In genomic region chr2:153297771-153298170, GRCm38 (mm10) we compare ENCODE assay signal across 21 mouse cellular contexts. TPM values are rescaled to one million over a fixed set of nuclear protein-coding genes. Genes with fewer than 3 reads are reported as not detected.
DNase-seq lines count a peak whose midpoint lies in the region; ATAC-seq and TF ChIP-seq lines count a peak whose summit lies in the region.
"Had no signal": no experiment of that assay in that cellular context is flagged by ENCODE, and none has a peak within 500 bp of the region (broad histone marks: within the 10 kb centered on the region; RNA-seq: fewer than 3 reads in every experiment).

No protein-coding gene starts in this region.

- H3K9me3 ChIP-seq in hindbrain, embryonic 16.5 days (ENCODE audit: control insufficient read depth, low read length), result no peaks in the 10 kb centered on the region
- no peaks in the 10 kb centered on the region for H3K9me3 ChIP-seq in hindbrain, embryonic 11.5 days (ENCODE audit: control insufficient read depth, low read length)
- H3K9me3 ChIP-seq in MEL (replicated peaks; ENCODE audit: insufficient read depth, low read length), result no peaks in the 10 kb centered on the region
- H3K9me3 ChIP-seq in liver, postnatal 0 days (ENCODE audit: low read length), result no peaks in the 10 kb centered on the region
- H3K9me3 ChIP-seq: G1E; hindbrain, embryonic 12.5 days; liver, embryonic 12.5 days; lung, embryonic 15.5 days; neural tube, embryonic 12.5 days had no signal

- no peak overlapping the region for H3K9ac ChIP-seq in hindbrain, embryonic 16.5 days (ENCODE audit: low read depth, low read length)
- no peak overlapping the region for H3K9ac ChIP-seq in hindbrain, embryonic 11.5 days (ENCODE audit: low read depth, low read length)
- peak overlapping the region; percentile 3 for H3K9ac ChIP-seq in MEL (ENCODE audit: control insufficient read depth, low read depth, low read length, poor library complexity, severe bottlenecking)
- H3K9ac ChIP-seq in liver, postnatal 0 days (replicated peaks), result no peak overlapping the region; the same call in 1 of the 2 replicates
- H3K9ac ChIP-seq: hindbrain, embryonic 12.5 days; liver, embryonic 12.5 days; lung, embryonic 15.5 days; neural tube, embryonic 12.5 days had no signal

- no peak overlapping the region for H3K4me2 ChIP-seq in hindbrain, embryonic 16.5 days (ENCODE audit: low read length)
- no peak overlapping the region for H3K4me2 ChIP-seq in hindbrain, embryonic 11.5 days (replicated peaks; ENCODE audit: low read depth, low read length)
- H3K4me2 ChIP-seq in liver, postnatal 0 days (ENCODE audit: low read depth, low read length), result no peak overlapping the region
- H3K4me2 ChIP-seq: hindbrain, embryonic 12.5 days; liver, embryonic 12.5 days; lung, embryonic 15.5 days; neural tube, embryonic 12.5 days had no signal

- H3K36me3 ChIP-seq in hindbrain, embryonic 16.5 days (ENCODE audit: control insufficient read depth, insufficient read depth, low read length), result no peaks in the 10 kb centered on the region
- H3K36me3 ChIP-seq in hindbrain, embryonic 11.5 days (ENCODE audit: control insufficient read depth, insufficient read depth, low read length), result no peaks in the 10 kb centered on the region; the same call in 1 of the 2 replicates
- H3K36me3 ChIP-seq in MEL (ENCODE audit: control insufficient read depth in 1 of 2, insufficient read depth in 2 of 2, low read length in 2 of 2), result peaks cover 0 to 22% of the 10 kb centered on the region in 2 experiments; a peak in 2 of 4 replicates
- H3K36me3 ChIP-seq in liver, postnatal 0 days (replicated peaks; ENCODE audit: insufficient read depth, low read length), result no peaks in the 10 kb centered on the region; the same call in 1 of the 2 replicates
- H3K36me3 ChIP-seq: hindbrain, embryonic 12.5 days; lung, embryonic 15.5 days; neural tube, embryonic 12.5 days had no signal

- WGBS in hindbrain, embryonic 16.5 days, result 79% methylated on average over 4 of the region's 4 CpGs
- 93% methylated on average over 4 of the region's 4 CpGs for WGBS in hindbrain, embryonic 11.5 days
- WGBS in liver, postnatal 0 days (ENCODE audit: insufficient replicate concordance), result 82% methylated on average over 4 of the region's 4 CpGs

- TF ChIP-seq EP300 in MEL (IDR thresholded peaks at IDR 0.05; ENCODE audit: low read depth in 1 of 2, low read length in 2 of 2), result no peak
- TF ChIP-seq EP300 in liver, postnatal 0 days (IDR thresholded peaks at IDR 0.05; ENCODE audit: low read depth), result no peak

- no peak overlapping the region for H3K4me3 ChIP-seq in hindbrain, embryonic 16.5 days (ENCODE audit: low read length)
- no peak overlapping the region for H3K4me3 ChIP-seq in hindbrain, embryonic 11.5 days (ENCODE audit: low read depth, low read length)
- no peak overlapping the region for H3K4me3 ChIP-seq in MEL (ENCODE audit: control insufficient read depth in 1 of 2, insufficient read depth in 1 of 2, low read depth in 2 of 2, low read length in 2 of 2)
- no peak overlapping the region for H3K4me3 ChIP-seq in bone marrow macrophage, adult 2 months (ENCODE audit: insufficient read depth, low read length)
- H3K4me3 ChIP-seq in liver, postnatal 0 days (ENCODE audit: low read depth, low read length), result no peak overlapping the region
- H3K4me3 ChIP-seq: hindbrain, embryonic 12.5 days; liver, embryonic 12.5 days; lung, embryonic 15.5 days; neural tube, embryonic 12.5 days had no signal

- TF ChIP-seq POLR2A in MEL (IDR thresholded peaks at IDR 0.05; ENCODE audit: control insufficient read depth in 1 of 2, insufficient read depth in 1 of 2, low read depth in 1 of 2, low read length in 2 of 2, poor library complexity in 1 of 2), result no peak
- no peak for TF ChIP-seq POLR2A in bone marrow macrophage, adult 2 months (IDR thresholded peaks at IDR 0.05; ENCODE audit: borderline replicate concordance, low read depth, low read length)

- no peak for DNase-seq in hindbrain, embryonic 11.5 days (ENCODE audit: low spot score)
- no peak for DNase-seq in MEL (ENCODE audit: low read depth, low spot score)
- peak; percentile 69 to 80 for DNase-seq in cerebellum, postnatal 10 days
- no peak for DNase-seq in liver, postnatal 0 days
- DNase-seq in right cerebral cortex, postnatal 25 days, result no peak
- DNase-seq: adrenal gland, adult 2 months; gastrocnemius, postnatal 10 days; kidney, postnatal 36 days; layer of hippocampus, adult 9-11 months; right cerebral cortex, postnatal 14 days; thymus, postnatal 25 days had no signal

- no peak overlapping the region for H3K27ac ChIP-seq in hindbrain, embryonic 16.5 days (ENCODE audit: low read depth, low read length)
- no peak overlapping the region for H3K27ac ChIP-seq in hindbrain, embryonic 11.5 days (ENCODE audit: low read depth, low read length)
- H3K27ac ChIP-seq in MEL (ENCODE audit: control insufficient read depth, low read depth, low read length), result peak overlapping the region; percentile 97
- peak overlapping the region; percentile 91 for H3K27ac ChIP-seq in bone marrow macrophage, adult 2 months (ENCODE audit: insufficient read depth, low read depth, low read length)
- no peak overlapping the region for H3K27ac ChIP-seq in liver, postnatal 0 days (ENCODE audit: low read depth)
- H3K27ac ChIP-seq: hindbrain, embryonic 12.5 days; liver, embryonic 12.5 days; lung, embryonic 15.5 days; neural tube, embryonic 12.5 days; stomach, postnatal 0 days had no signal

- no peaks in the 10 kb centered on the region for H3K27me3 ChIP-seq in hindbrain, embryonic 16.5 days (replicated peaks; ENCODE audit: control insufficient read depth, insufficient read depth, low read length)
- no peaks in the 10 kb centered on the region for H3K27me3 ChIP-seq in hindbrain, embryonic 11.5 days (ENCODE audit: control insufficient read depth, insufficient read depth, low read length)
- no peaks in the 10 kb centered on the region for H3K27me3 ChIP-seq in MEL (ENCODE audit: control insufficient read depth in 1 of 2, insufficient read depth in 2 of 2, low read length in 2 of 2)
- no peaks in the 10 kb centered on the region for H3K27me3 ChIP-seq in liver, postnatal 0 days (ENCODE audit: insufficient read depth, low read length)
- H3K27me3 ChIP-seq: hindbrain, embryonic 12.5 days; liver, embryonic 12.5 days; lung, embryonic 15.5 days; neural tube, embryonic 12.5 days had no signal

- H3K4me1 ChIP-seq in hindbrain, embryonic 16.5 days (ENCODE audit: control insufficient read depth, insufficient read depth, low read depth, low read length), result peaks cover 2% of the 10 kb centered on the region
- no peaks in the 10 kb centered on the region for H3K4me1 ChIP-seq in hindbrain, embryonic 11.5 days (replicated peaks; ENCODE audit: control insufficient read depth, insufficient read depth, low read length)
- H3K4me1 ChIP-seq in MEL (ENCODE audit: control insufficient read depth in 1 of 2, insufficient read depth in 2 of 2, low read length in 2 of 2), result peaks cover 0 to 33% of the 10 kb centered on the region in 2 experiments; a peak in 3 of 4 replicates
- peaks cover 29% of the 10 kb centered on the region for H3K4me1 ChIP-seq in bone marrow macrophage, adult 2 months (ENCODE audit: control insufficient read depth, insufficient read depth, low read length)
- H3K4me1 ChIP-seq in liver, postnatal 0 days (ENCODE audit: insufficient read depth), result no peaks in the 10 kb centered on the region; the same call in 1 of the 2 replicates
- H3K4me1 ChIP-seq: lung, embryonic 15.5 days; neural tube, embryonic 12.5 days had no signal

- TF ChIP-seq RAD21 in MEL (IDR thresholded peaks at IDR 0.05; ENCODE audit: low read depth, low read length), result no peak

- peaks cover 30% of the 10 kb centered on the region for H3K79me2 ChIP-seq in MEL (ENCODE audit: control insufficient read depth, insufficient read depth, low read length, poor library complexity)

- no peak for TF ChIP-seq CTCF in MEL (IDR thresholded peaks at IDR 0.05 in 2 of 3, conservative IDR thresholded peaks at IDR 0.05 in 1 of 3; ENCODE audit: control insufficient read depth in 1 of 3, insufficient read depth in 1 of 3, low read depth in 2 of 3, low read length in 3 of 3, poor library complexity in 1 of 3, severe bottlenecking in 1 of 3)
- no peak for TF ChIP-seq CTCF in bone marrow macrophage, adult 2 months (IDR thresholded peaks at IDR 0.05; ENCODE audit: low read depth, low read length)
- TF ChIP-seq CTCF in liver, postnatal 0 days (IDR thresholded peaks at IDR 0.05; ENCODE audit: low read depth), result no peak

- peak; percentile 62; the same call in 1 of the 2 replicates for ATAC-seq in hindbrain, embryonic 16.5 days
- ATAC-seq in hindbrain, embryonic 11.5 days (ENCODE audit: low FRiP score), result no peak
- ATAC-seq in liver, postnatal 0 days, result no peak
- ATAC-seq: intestine, embryonic 16.5 days; liver, embryonic 12.5 days; midbrain, embryonic 16.5 days had no signal

RNA-seq across cellular contexts. Expression of gene Kif3b, which starts 6.6 kb away (rescaled TPM):
- 23.9 and 25.5 TPM in 2 replicates for polyA plus RNA-seq in hindbrain, embryonic 16.5 days (2015; fragmentation: Nextera tagmentation; extraction: Ambion mirVana)
- 8.2 and 9.4 TPM in 2 replicates for polyA plus RNA-seq in hindbrain, embryonic 11.5 days (2014; fragmentation: Nextera tagmentation; extraction: Ambion mirVana)
- 10.0 and 11.0 TPM in 2 replicates for total RNA-seq in MEL (2012; rRNA removed)
- polyA plus RNA-seq in MEL (2012; ENCODE audit: insufficient read depth in 1 of 2, insufficient read length in 2 of 2, low read depth in 1 of 2, low replicate concordance in 2 of 2, missing spikeins in 1 of 2), result 10 to 100 TPM; 17.9 to 34.2 TPM
- polyA plus RNA-seq in bone marrow macrophage, adult 2 months (2012; ENCODE audit: insufficient read depth, insufficient read length, missing spikeins), result 33.0 and 38.6 TPM in 2 replicates
- polyA plus RNA-seq in liver, postnatal 0 days (2015; fragmentation: Nextera tagmentation; extraction: Ambion mirVana), result 1.3 and 1.7 TPM in 2 replicates

RNA-seq across cellular contexts. Expression of gene Asxl1, which starts 47.9 kb away (rescaled TPM):
- polyA plus RNA-seq in hindbrain, embryonic 16.5 days (2015; fragmentation: Nextera tagmentation; extraction: Ambion mirVana), result 7.8 and 9.0 TPM in 2 replicates
- polyA plus RNA-seq in hindbrain, embryonic 11.5 days (2014; fragmentation: Nextera tagmentation; extraction: Ambion mirVana), result 19.0 and 21.0 TPM in 2 replicates
- 15.2 and 20.6 TPM in 2 replicates for total RNA-seq in MEL (2012; rRNA removed)
- 10 to 100 TPM in 1 of 2 experiments, not detected in 1; 35.5 TPM for polyA plus RNA-seq in MEL (2012; ENCODE audit: insufficient read depth in 1 of 2, insufficient read length in 2 of 2, low read depth in 1 of 2, low replicate concordance in 2 of 2, missing spikeins in 1 of 2)
- 31.7 and 36.3 TPM in 2 replicates for polyA plus RNA-seq in bone marrow macrophage, adult 2 months (2012; ENCODE audit: insufficient read depth, insufficient read length, missing spikeins)
- 5.1 and 5.7 TPM in 2 replicates for polyA plus RNA-seq in liver, postnatal 0 days (2015; fragmentation: Nextera tagmentation; extraction: Ambion mirVana)

RNA-seq across cellular contexts. Expression of gene Pofut1, which starts 56.4 kb away (rescaled TPM):
- 4.4 and 4.7 TPM in 2 replicates for polyA plus RNA-seq in hindbrain, embryonic 16.5 days (2015; fragmentation: Nextera tagmentation; extraction: Ambion mirVana)
- polyA plus RNA-seq in hindbrain, embryonic 11.5 days (2014; fragmentation: Nextera tagmentation; extraction: Ambion mirVana), result 6.0 and 8.4 TPM in 2 replicates
- total RNA-seq in MEL (2012; rRNA removed), result 20.2 and 20.5 TPM in 2 replicates
- 10 to 100 TPM in 1 of 2 experiments, not detected in 1; 28.7 TPM for polyA plus RNA-seq in MEL (2012; ENCODE audit: insufficient read depth in 1 of 2, insufficient read length in 2 of 2, low read depth in 1 of 2, low replicate concordance in 2 of 2, missing spikeins in 1 of 2)
- polyA plus RNA-seq in bone marrow macrophage, adult 2 months (2012; ENCODE audit: insufficient read depth, insufficient read length, missing spikeins), result 27.5 and 28.0 TPM in 2 replicates
- 1.4 and 1.7 TPM in 2 replicates for polyA plus RNA-seq in liver, postnatal 0 days (2015; fragmentation: Nextera tagmentation; extraction: Ambion mirVana)

RNA-seq across cellular contexts. Expression of gene Plagl2, which starts 56.5 kb away (rescaled TPM):
- polyA plus RNA-seq in hindbrain, embryonic 16.5 days (2015; fragmentation: Nextera tagmentation; extraction: Ambion mirVana), result 4.2 and 5.9 TPM in 2 replicates
- 26.9 and 27.1 TPM in 2 replicates for polyA plus RNA-seq in hindbrain, embryonic 11.5 days (2014; fragmentation: Nextera tagmentation; extraction: Ambion mirVana)
- 5.9 and 6.0 TPM in 2 replicates for total RNA-seq in MEL (2012; rRNA removed)
- polyA plus RNA-seq in MEL (2012; ENCODE audit: insufficient read depth in 1 of 2, insufficient read length in 2 of 2, low read depth in 1 of 2, low replicate concordance in 2 of 2, missing spikeins in 1 of 2), result 10 to 100 TPM in 1 of 2 experiments, not detected in 1; 34.4 TPM
- polyA plus RNA-seq in bone marrow macrophage, adult 2 months (2012; ENCODE audit: insufficient read depth, insufficient read length, missing spikeins), result 45.0 and 48.5 TPM in 2 replicates
- 4.3 and 4.4 TPM in 2 replicates for polyA plus RNA-seq in liver, postnatal 0 days (2015; fragmentation: Nextera tagmentation; extraction: Ambion mirVana)

Comparison
In these comparisons a context has a peak if more than half of its experiments do, and no peak if none do; other contexts are left out.
1. H3K27ac ChIP-seq: peak in MEL (single experiment) and bone marrow macrophage, adult 2 months (single experiment); none in hindbrain, embryonic 16.5 days (single experiment), hindbrain, embryonic 11.5 days (single experiment) and liver, postnatal 0 days (single experiment).
2. DNase-seq: peak in cerebellum, postnatal 10 days (2 of 2); none in hindbrain, embryonic 11.5 days (single experiment), MEL (single experiment), liver, postnatal 0 days (single experiment) and right cerebral cortex, postnatal 25 days (single experiment).